Mouse (Mus musculus) CH12.LX (cell line): ENCODE measurements at regions not wholly inside any gene's neighbourhood (a gene's known extent, or its start where the extent isn't known, plus 50 kb on each side); places are given as distances from the start of the nearest gene placed in this dataset.

Experiments used
- DNase-seq: peaks from one replicate; pipeline ENCODE4 v3.0.0-alpha.2; 2013; ENCODE audit errors: extremely low read depth
- H3K27ac ChIP-seq: 2 replicates; pipeline ENCODE4 v1.5.1; 2012; ENCODE audit warnings: low read depth, mild to moderate bottlenecking, control low read depth, moderate library complexity; ENCODE audit not compliant: insufficient read depth
- H3K27me3 ChIP-seq: replicated peaks from 2 replicates; pipeline ENCODE3; 2012; ENCODE audit warnings: inconsistent platforms
- H3K36me3 ChIP-seq, 2 experiments: replicated peaks in 1 of 2; 2 replicates each; pipeline versions ENCODE3 to v1.6.1; 2012; ENCODE audit warnings: inconsistent platforms in 1 of 2, low read length in 1 of 2, mild to moderate bottlenecking in 1 of 2, mixed read lengths in 1 of 2, moderate library complexity in 1 of 2; ENCODE audit not compliant: control insufficient read depth in 1 of 2, insufficient read depth in 1 of 2
- H3K4me1 ChIP-seq, 2 experiments: 2 replicates each; pipeline ENCODE4 v1.6.1; 2012; ENCODE audit warnings: inconsistent platforms in 1 of 2, moderate library complexity in 1 of 2; ENCODE audit not compliant: insufficient read depth in 2 of 2, control insufficient read depth in 1 of 2
- H3K4me2 ChIP-seq: 2 replicates; pipeline ENCODE4 v1.6.1; 2012; ENCODE audit warnings: low read depth, mild to moderate bottlenecking, control low read depth; ENCODE audit not compliant: poor library complexity, insufficient read depth, severe bottlenecking
- H3K4me3 ChIP-seq, 3 experiments: fragments of 150-350 bp in 1 of 3; sonication (generic) in 1 of 3; replicated peaks in 1 of 3; 2 replicates each; pipeline versions ENCODE3 to v1.5.1; 2011 to 2012; ENCODE audit warnings: low read depth in 2 of 3, low read length in 2 of 3, mild to moderate bottlenecking in 2 of 3, moderate library complexity in 2 of 3, control low read depth in 1 of 3, improper control_type of control experiment in 1 of 3, inconsistent platforms in 1 of 3, mixed read lengths in 1 of 3; ENCODE audit not compliant: poor library complexity in 1 of 3
- H3K79me2 ChIP-seq: replicated peaks from 2 replicates; pipeline ENCODE4 v1.6.1; 2012; ENCODE audit warnings: mild to moderate bottlenecking, moderate library complexity; ENCODE audit not compliant: control insufficient read depth, poor library complexity, insufficient read depth, severe bottlenecking; ENCODE audit errors: extremely low read depth
- H3K9ac ChIP-seq: 2 replicates; pipeline ENCODE4 v1.6.1; 2012; ENCODE audit warnings: low read depth, mild to moderate bottlenecking, control low read depth, moderate library complexity; ENCODE audit not compliant: insufficient read depth
- H3K9me3 ChIP-seq: replicated peaks from 2 replicates; pipeline ENCODE3; 2012; ENCODE audit warnings: low read length, inconsistent platforms, mixed read lengths
- BHLHE40 ChIP-seq: IDR thresholded peaks from 2 replicates; pipeline ENCODE4 v1.6.1; 2011; ENCODE audit warnings: mild to moderate bottlenecking, low read depth, low read length, improper control_type of control experiment
- CHD1 ChIP-seq: IDR thresholded peaks from 2 replicates; pipeline ENCODE4 v1.6.1; 2012; ENCODE audit warnings: low read depth, low read length, improper control_type of control experiment, inconsistent platforms
- CHD2 ChIP-seq: IDR thresholded peaks from 2 replicates; pipeline ENCODE4 v1.6.1; 2011; ENCODE audit warnings: low read length, improper control_type of control experiment
- CTCF ChIP-seq, 2 experiments: IDR thresholded peaks in 1 of 2; conservative IDR thresholded peaks in 1 of 2; 2 replicates each; pipeline ENCODE4 v1.5.1; 2011 to 2012; ENCODE audit warnings: low read depth in 2 of 2, low read length in 2 of 2, improper control_type of control experiment in 1 of 2, inconsistent platforms in 1 of 2, mild to moderate bottlenecking in 1 of 2, moderate library complexity in 1 of 2
- E2F4 ChIP-seq: IDR thresholded peaks from 2 replicates; pipeline ENCODE4 v1.6.1; 2011; ENCODE audit warnings: low read depth, low read length, improper control_type of control experiment; ENCODE audit not compliant: insufficient replicate concordance
- ELF1 ChIP-seq: IDR thresholded peaks from 2 replicates; pipeline ENCODE4 v1.6.1; 2014; ENCODE audit warnings: low read depth, mild to moderate bottlenecking, inconsistent platforms, low read length, improper control_type of control experiment
- EP300 ChIP-seq: IDR thresholded peaks from 2 replicates; pipeline ENCODE4 v1.6.1; 2011; ENCODE audit warnings: low read length, improper control_type of control experiment
- ETS1 ChIP-seq: conservative IDR thresholded peaks from 2 replicates; pipeline ENCODE4 v1.6.1; 2012; ENCODE audit warnings: low read depth, mild to moderate bottlenecking, inconsistent platforms, low read length, improper control_type of control experiment, moderate library complexity
- JUND ChIP-seq: conservative IDR thresholded peaks from 2 replicates; pipeline ENCODE4 v1.6.1; 2011; ENCODE audit warnings: low read depth, low read length, improper control_type of control experiment
- MAX ChIP-seq: IDR thresholded peaks from 2 replicates; pipeline ENCODE4 v1.6.1; 2011; ENCODE audit warnings: low read length, improper control_type of control experiment
- MAZ ChIP-seq: IDR thresholded peaks from 2 replicates; pipeline ENCODE4 v1.6.1; 2012; ENCODE audit warnings: low read depth, mild to moderate bottlenecking, inconsistent platforms, low read length, improper control_type of control experiment, moderate library complexity
- MXI1 ChIP-seq: IDR thresholded peaks from 2 replicates; pipeline ENCODE4 v1.6.1; 2011; ENCODE audit warnings: mild to moderate bottlenecking, low read depth, low read length, improper control_type of control experiment
- NELFE ChIP-seq: IDR thresholded peaks from 2 replicates; pipeline ENCODE4 v1.6.1; 2011; ENCODE audit warnings: low read depth, low read length, improper control_type of control experiment
- POLR2A ChIP-seq: IDR thresholded peaks from 2 replicates; pipeline ENCODE4 v1.6.1; 2011; ENCODE audit warnings: low read depth, mild to moderate bottlenecking, improper control_type of control experiment, low read length
- RAD21 ChIP-seq: IDR thresholded peaks from 2 replicates; pipeline ENCODE4 v1.6.1; 2011; ENCODE audit warnings: low read depth, mild to moderate bottlenecking, low read length, improper control_type of control experiment, moderate library complexity
- RCOR1 ChIP-seq: conservative IDR thresholded peaks from 2 replicates; pipeline ENCODE4 v1.6.1; 2012; ENCODE audit warnings: low read depth, mild to moderate bottlenecking, inconsistent platforms, low read length, improper control_type of control experiment
- SIN3A ChIP-seq: IDR thresholded peaks from 2 replicates; pipeline ENCODE4 v1.6.1; 2012; ENCODE audit warnings: low read length, improper control_type of control experiment, inconsistent platforms
- SMC3 ChIP-seq: IDR thresholded peaks from 2 replicates; pipeline ENCODE4 v1.6.1; 2011; ENCODE audit warnings: low read depth, low read length, improper control_type of control experiment
- UBTF ChIP-seq: IDR thresholded peaks from 2 replicates; pipeline ENCODE4 v1.6.1; 2012; ENCODE audit warnings: low read depth, mild to moderate bottlenecking, inconsistent platforms, low read length, improper control_type of control experiment, moderate library complexity
- USF1 ChIP-seq: IDR thresholded peaks from 2 replicates; pipeline ENCODE4 v1.6.1; 2014; ENCODE audit warnings: low read depth, mild to moderate bottlenecking, inconsistent platforms, low read length, improper control_type of control experiment
- USF2 ChIP-seq: conservative IDR thresholded peaks from 2 replicates; pipeline ENCODE4 v1.6.1; 2011; ENCODE audit warnings: low read depth, low read length, improper control_type of control experiment
- ZC3H11A ChIP-seq: IDR thresholded peaks from 2 replicates; pipeline ENCODE4 v1.6.1; 2012; ENCODE audit warnings: low read depth, mild to moderate bottlenecking, inconsistent platforms, low read length, improper control_type of control experiment
- ZKSCAN1 ChIP-seq: IDR thresholded peaks from 2 replicates; pipeline ENCODE4 v1.6.1; 2012; ENCODE audit warnings: low read depth, inconsistent platforms, low read length, improper control_type of control experiment, borderline replicate concordance
- ZMIZ1 ChIP-seq: IDR thresholded peaks from 2 replicates; pipeline ENCODE4 v1.6.1; 2012; ENCODE audit warnings: low read depth, mild to moderate bottlenecking, inconsistent platforms, low read length, improper control_type of control experiment
- dilution Hi-C: fragments of 300-500 bp; cut with MboI; formaldehyde crosslinking; loops from 2 replicates; pipeline ENCODE4 v1.14.3; 2020; ENCODE audit warnings: low sequenced_read_pairs; ENCODE audit not compliant: extremely low pct_unique_long_range_greater_than_20kb, extremely low pct_ligation_motif_present
- in situ Hi-C: fragments of 300-500 bp; cut with MboI; formaldehyde crosslinking; loops from 3 replicates; pipeline ENCODE4 v1.14.3; 2019; ENCODE audit warnings: low sequenced_read_pairs, low pct_ligation_motif_present, low pct_unique_long_range_greater_than_20kb, mixed read lengths

- Histone ChIP-seq H3K9me3 (peaks cover 2% of the 10 kb centered on the region), H3K9ac (no peak overlapping the region), H3K36me3 (no peaks in the 10 kb centered on the region), H3K4me2 (no peak overlapping the region), H3K4me3 (no peak overlapping the region), H3K27me3 (peaks cover 1% of the 10 kb centered on the region), H3K27ac (no peak overlapping the region), H3K4me1 (no peaks in the 10 kb centered on the region), H3K79me2 (no peaks in the 10 kb centered on the region)
- no peak for DNase-seq
- in situ Hi-C loops (no loop called here), dilution Hi-C loops (no loop called here)
- TF ChIP-seq ELF1 (no peak), SMC3 (no peak), ZMIZ1 (no peak), POLR2A (no peak), RCOR1 (no peak), USF1 (no peak), E2F4 (no peak), MAX (no peak), UBTF (no peak), NELFE (no peak), ETS1 (no peak), CHD2 (no peak), USF2 (no peak), ZC3H11A (no peak), MXI1 (no peak), MAZ (no peak), RAD21 (no peak), BHLHE40 (no peak), EP300 (no peak), ZKSCAN1 (no peak)
Observed at GRCm38 (mm10) chr13:42478825-42479224, 177.5 kb downstream of the Edn1 start.

GRCm38 (mm10) chr13:42490956-42491680 is 189.3 kb upstream of the Phactr1 start:
- TF ChIP-seq MAZ: no peak
- no peak for TF ChIP-seq CHD2
- no peak for TF ChIP-seq BHLHE40
- TF ChIP-seq EP300: no peak
- no peak for TF ChIP-seq CTCF (conservative IDR thresholded peaks at IDR 0.05 in 1 of 2, IDR thresholded peaks at IDR 0.05 in 1 of 2; ENCODE audit: low read depth in 2 of 2, low read length in 2 of 2)
- TF ChIP-seq SIN3A: no peak
- no peak for TF ChIP-seq CHD1
- TF ChIP-seq ZMIZ1: no peak
- no peak for TF ChIP-seq RAD21
- TF ChIP-seq NELFE: no peak
- no peak for TF ChIP-seq JUND
- H3K9me3 ChIP-seq: no peaks in the 10 kb centered on the region
- in situ Hi-C loops (no loop called here), dilution Hi-C loops (no loop called here)
- no peaks in the 10 kb centered on the region for H3K36me3 ChIP-seq
- DNase-seq: no peak
- H3K27ac ChIP-seq: no peak overlapping the region
- H3K27me3 ChIP-seq: no peaks in the 10 kb centered on the region
- H3K79me2 ChIP-seq: no peaks in the 10 kb centered on the region
- H3K9ac ChIP-seq: no peak overlapping the region
- H3K4me3 ChIP-seq: no peak overlapping the region
- no peaks in the 10 kb centered on the region for H3K4me1 ChIP-seq
- no peak overlapping the region for H3K4me2 ChIP-seq
